Mouse (Mus musculus) forelimb bud, embryonic 11.5 days (tissue): Measurements from ENCODE around the gene Sapcd1.
A peak's percentile ranks its signal among the peaks of the same experiment; 100 is the strongest.

Source experiments
- DNase-seq: peaks from one replicate; pipeline ENCODE4 v3.0.0-alpha.2; 2012; ENCODE audit warnings: low read depth, low spot score

Gene Sapcd1

GRCm38 (mm10) chr17:35027277-35028068 is at the start of gene Sapcd1:
Sapcd1 (minus strand) TSS chr17:35028016.
- no peak for DNase-seq

- no peak for DNase-seq
These were observed 49.5 kb upstream of the Sapcd1 start for GRCm38 (mm10) chr17:35077285-35077684.

GRCm38 (mm10) chr17:35076507-35077176 is 48.8 kb upstream of the Sapcd1 start, which contains the start of gene Ly6g6e:
Ly6g6e (plus strand) TSS chr17:35076902.
- no peak for DNase-seq

DNA sequence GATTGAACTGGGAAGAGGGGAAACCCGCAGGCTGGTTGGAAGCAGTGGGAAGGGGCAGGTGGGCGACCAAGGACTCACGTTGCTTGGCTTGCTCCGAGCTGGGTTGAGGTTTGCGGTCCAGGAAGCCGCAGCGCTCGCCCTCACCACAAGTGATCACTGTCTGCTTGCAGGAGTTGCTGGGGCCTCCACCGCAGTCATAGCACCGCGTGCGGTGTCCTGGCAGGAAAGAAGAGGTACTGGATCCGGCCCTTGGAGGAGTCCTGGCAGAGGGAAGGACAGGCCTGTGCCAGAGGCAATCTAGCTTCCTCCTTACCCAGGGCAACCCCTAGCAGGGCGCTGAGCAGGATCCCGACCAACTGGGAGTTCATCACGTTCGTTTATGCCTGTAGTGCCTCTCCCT is 46.3 kb upstream of the Sapcd1 start:
- no peak for DNase-seq

DNA sequence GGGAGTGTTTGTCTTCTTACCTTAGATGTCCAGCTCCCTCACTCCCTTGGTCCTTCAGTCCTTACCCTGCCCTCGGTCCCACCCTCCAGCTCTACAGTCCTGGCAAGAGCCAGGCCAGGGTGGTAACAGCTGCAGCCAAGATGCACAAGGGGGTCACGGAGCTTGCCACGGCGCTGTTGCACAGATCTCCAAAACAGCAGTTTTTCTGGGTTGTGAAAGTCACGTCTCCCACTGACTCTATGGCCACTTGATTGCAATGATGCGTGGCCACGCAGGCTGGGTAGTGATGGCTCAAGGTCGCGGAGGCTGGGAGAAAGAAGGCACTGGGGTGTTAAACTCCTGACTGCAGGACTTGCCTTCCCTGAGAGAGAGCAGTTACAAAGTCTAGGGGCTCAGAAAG is 43.6 kb upstream of the Sapcd1 start:
- DNase-seq: no peak

DNA sequence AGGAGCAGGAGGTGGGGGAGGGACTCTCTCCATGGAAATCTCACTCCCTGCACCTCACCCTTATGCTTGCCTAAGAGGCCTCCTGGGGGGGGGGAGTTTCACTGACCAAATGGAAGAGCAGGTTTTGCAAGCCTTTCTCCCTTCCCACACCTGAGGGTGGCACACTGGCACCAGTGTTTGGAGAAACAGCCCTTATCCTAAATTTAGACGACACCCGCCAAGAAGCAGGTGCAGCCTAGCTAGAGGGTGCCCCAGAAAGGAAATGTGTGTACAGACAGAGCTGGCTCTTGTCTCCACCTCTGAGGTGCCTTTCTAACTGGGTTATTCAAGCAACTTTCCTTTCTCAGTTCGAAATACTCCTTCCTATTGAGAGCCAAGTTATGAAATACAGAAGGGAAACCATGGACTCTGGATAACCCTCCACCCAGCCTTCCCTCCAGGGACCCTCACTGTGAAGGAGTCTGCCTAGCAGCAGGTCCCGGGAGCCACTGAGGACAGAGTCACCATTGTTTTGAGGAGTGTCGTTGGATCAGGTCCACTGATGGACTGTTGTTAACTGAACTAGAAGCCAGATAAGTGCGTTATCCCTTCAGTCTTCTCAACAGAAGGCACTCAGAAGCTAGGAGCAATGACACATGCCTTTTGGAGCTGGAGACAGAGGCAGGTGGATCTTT is 42.9 kb upstream of the Sapcd1 start:
- DNase-seq: no peak

DNA sequence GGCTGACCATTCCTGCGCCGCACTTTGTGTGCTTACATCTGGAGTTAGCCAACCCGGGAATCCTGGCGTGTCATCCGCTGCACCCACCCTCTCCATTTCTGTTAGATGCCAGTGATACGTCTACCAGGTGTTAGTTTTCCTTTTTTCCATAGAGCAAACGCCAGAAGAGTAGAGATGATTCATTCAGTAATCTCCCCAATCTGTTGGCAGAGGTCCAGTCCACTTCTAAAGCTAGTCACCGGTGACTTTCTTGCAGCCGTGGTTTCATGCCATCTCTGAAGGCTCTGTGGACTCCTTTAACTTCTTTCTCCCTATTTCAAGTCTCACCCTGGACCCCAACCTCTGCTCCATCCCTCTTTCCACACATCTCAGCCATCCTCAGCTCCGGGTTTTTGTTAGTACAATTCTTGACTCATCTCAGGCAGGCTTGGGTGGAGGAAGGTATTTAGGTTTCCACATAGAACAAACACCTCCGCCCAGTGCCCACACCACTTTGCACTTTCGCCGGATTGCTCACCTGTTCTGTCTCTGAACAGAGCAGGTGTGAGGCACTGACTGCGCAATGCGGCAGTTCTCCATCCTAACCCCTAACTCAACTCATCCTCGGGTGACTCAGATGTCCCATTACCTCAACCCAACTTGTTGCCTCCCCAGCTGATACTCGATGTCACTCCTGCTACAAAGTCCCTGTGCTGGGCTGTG is 40.5 kb upstream of the Sapcd1 start:
- DNase-seq: no peak

DNA sequence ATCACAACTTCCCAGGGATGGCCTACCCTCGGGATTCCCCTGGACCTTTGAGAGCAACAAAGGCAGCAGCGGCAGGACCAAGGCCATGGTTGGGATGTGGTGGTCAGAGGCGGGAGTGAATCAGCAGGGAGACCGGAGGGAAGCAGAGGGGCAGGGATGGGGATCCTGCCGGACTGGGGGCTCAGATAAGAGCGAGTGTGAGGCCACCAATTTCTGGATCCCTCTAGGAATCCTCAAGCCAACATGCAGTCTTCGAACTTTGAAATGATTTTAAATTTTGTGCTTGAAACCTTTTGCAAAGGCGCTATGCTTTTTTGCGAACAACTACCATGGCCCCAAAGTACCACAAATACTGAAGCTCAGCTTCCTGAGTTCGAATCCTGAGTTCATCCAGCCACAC is 38.3 kb upstream of the Sapcd1 start, which contains the start of gene Mpig6b:
Gene Mpig6b, minus strand, starts transcription at position 101 of the 400 bp plus-strand sequence.
- no peak for DNase-seq

- DNase-seq: peak; percentile 54
These were observed 37.4 kb upstream of the Sapcd1 start, which contains the start of gene Ly6g6c for GRCm38 (mm10) chr17:35064951-35065947. Ly6g6c (plus strand) TSS chr17:35065388.

GRCm38 (mm10) chr17:35064378-35064877 is 36.6 kb upstream of the Sapcd1 start:
- DNase-seq: no peak

- no peak for DNase-seq
These were observed 35.6 kb upstream of the Sapcd1 start for GRCm38 (mm10) chr17:35063466-35063865.

- no peak for DNase-seq
These were observed 33.5 kb upstream of the Sapcd1 start for GRCm38 (mm10) chr17:35061299-35061698.

DNA sequence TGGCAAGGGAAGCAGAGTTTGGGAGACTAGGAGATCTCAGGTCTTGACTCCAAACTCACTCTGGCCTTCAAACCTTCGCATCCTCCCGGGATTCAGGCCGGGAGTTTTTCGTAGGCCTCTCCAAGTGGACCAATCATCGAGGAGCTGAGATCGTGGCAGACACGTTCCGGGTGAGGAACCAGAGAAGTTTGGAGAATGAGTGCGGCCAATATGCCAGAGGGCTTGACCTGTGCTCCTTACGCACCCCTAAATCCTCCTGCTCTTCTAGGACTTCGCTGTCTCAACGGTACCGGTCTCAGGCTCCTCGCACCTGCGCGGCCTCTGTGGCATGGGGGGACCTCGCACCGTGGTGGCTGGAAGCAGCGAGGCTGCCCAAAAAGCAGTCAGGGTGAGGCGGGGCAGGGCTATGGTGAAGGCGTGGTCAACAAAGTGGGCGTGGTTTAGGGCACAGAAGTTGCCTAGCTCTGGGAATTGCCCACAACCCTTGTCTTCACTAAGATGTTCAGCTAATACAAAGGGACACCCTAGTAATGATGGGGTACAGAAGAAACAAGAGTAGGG is 33.0 kb upstream of the Sapcd1 start:
- DNase-seq: no peak

GRCm38 (mm10) chr17:35060071-35060470 is 32.3 kb upstream of the Sapcd1 start:
- DNase-seq: no peak

DNA sequence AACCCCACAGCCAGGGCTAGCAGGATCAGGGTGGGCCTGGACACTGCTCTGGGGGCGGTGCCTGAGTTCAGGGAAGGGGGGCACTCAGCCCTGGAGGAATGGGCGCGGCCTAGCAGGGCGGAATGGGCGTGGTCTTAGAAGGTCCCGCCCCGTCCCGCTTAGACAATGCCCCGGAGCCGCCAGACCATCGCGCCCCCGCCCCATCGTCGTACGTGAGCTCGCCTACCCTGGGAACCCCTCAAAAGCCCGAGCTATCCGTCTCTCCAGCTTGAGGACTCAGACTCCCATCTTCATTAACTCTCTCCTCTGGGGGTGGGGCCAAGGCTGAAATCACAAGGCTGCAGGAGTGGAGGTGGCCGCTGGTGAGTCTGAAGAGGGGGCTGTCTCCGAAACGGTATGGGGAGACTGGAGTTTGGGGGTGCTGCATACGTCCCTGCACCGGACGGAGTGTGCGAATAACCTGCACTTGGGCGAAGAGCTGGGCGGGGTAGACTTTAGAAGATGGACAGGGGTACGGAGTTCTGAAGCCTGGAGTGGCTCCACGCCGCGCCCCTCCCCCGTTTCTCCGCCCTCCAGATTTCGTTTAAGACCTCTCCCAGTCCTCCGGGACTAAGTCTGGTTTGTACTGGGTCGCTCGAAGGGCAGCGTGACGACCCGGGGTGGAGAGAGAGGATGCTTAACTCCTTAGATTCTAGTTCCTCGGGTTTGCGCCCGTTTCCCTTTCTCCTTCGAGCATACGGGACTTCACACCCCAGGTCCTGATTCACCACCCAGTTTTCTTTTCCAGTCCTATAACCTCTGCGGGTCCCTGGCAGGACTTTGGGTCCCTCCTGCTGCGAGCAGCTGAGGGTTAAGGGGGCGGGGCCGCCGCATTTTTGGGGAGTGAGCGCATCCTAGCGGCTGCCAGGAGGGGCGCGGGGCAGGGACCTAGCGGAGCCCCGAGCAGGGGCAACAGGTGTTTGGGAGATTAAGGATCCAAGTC is 31.4 kb upstream of the Sapcd1 start, which contains the start of gene Ddah2:
Gene Ddah2, plus strand, starts transcription at position 125 of the 982 bp plus-strand sequence.
- DNase-seq: peak; percentile 91

GRCm38 (mm10) chr17:35058316-35058715 is 30.5 kb upstream of the Sapcd1 start:
- DNase-seq: no peak

GRCm38 (mm10) chr17:35057090-35057489 is 29.3 kb upstream of the Sapcd1 start:
- no peak for DNase-seq

GRCm38 (mm10) chr17:35055691-35056495 is 28.1 kb upstream of the Sapcd1 start:
- no peak for DNase-seq
